ENCODE assay signal across 23 mouse cellular contexts in the genomic region with DNA sequence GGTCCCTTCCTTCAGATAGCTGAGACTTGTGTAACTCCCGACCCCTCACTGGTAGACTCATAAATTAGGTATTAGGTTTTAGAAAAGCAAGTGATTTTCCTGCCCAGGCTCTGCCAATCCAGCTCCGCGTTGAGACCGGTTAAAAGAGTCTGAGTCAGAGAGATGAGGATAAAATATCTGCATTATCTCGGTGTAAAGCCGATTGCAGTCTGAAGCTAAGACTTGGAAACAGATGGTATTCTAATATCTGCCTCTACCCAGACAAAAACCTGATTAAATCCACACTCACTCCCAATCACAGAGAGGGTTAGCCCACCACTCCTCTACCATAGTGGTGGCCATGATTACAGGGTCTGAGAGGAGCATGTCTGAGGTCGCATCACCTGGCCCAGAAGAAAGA.
DNase-seq lines count a peak whose midpoint lies in the region; ATAC-seq lines count a peak whose summit lies in the region.
"Had no signal": no experiment of that assay in that cellular context is flagged by ENCODE, and none has a peak within 500 bp of the region (broad histone marks: within the 10 kb centered on the region; RNA-seq: fewer than 3 reads in every experiment).

No protein-coding gene starts in this region.

- ATAC-seq in forebrain, embryonic 15.5 days (replicated peaks), result no peak
- no peak for ATAC-seq in hindbrain, embryonic 11.5 days (ENCODE audit: low FRiP score)
- no peak for ATAC-seq in hindbrain, embryonic 16.5 days
- ATAC-seq in midbrain, embryonic 14.5 days (ENCODE audit: low FRiP score, low TSS enrichment), result no peak
- ATAC-seq in midbrain, embryonic 13.5 days, result no peak
- ATAC-seq: CD4-positive, CD25-positive, alpha-beta regulatory T cell, adult 4 months; forebrain, postnatal 0 days had no signal

- no peak for DNase-seq in forebrain, embryonic 10.5 days (ENCODE audit: extremely low spot score, low spot score)
- DNase-seq in hindbrain, embryonic 11.5 days (ENCODE audit: low spot score), result no peak
- peak; percentile 37 for DNase-seq in midbrain, embryonic 14.5 days
- DNase-seq in retina, postnatal 1 day, result peak; percentile 71
- no peak for DNase-seq in spleen, adult 12 weeks (ENCODE audit: low spot score)
- DNase-seq: adrenal gland, adult 8-10 months; adrenal gland, postnatal 36 days; B cell, adult 2 months; cerebellum, adult 11 months; cerebellum, adult 8-10 months; cerebellum, postnatal 14 days; embryo, embryonic 11 days; forebrain, postnatal 0 days; gastrocnemius, postnatal 14 days had no signal

- no peaks in the 10 kb centered on the region for H3K27me3 ChIP-seq in forebrain, embryonic 10.5 days (ENCODE audit: poor library complexity, severe bottlenecking)
- no peaks in the 10 kb centered on the region for H3K27me3 ChIP-seq in forebrain, embryonic 15.5 days
- H3K27me3 ChIP-seq in hindbrain, embryonic 11.5 days (ENCODE audit: control insufficient read depth, insufficient read depth, low read length), result no peaks in the 10 kb centered on the region
- no peaks in the 10 kb centered on the region for H3K27me3 ChIP-seq in hindbrain, embryonic 16.5 days (replicated peaks; ENCODE audit: control insufficient read depth, insufficient read depth, low read length)
- no peaks in the 10 kb centered on the region for H3K27me3 ChIP-seq in midbrain, embryonic 14.5 days (ENCODE audit: control insufficient read depth, insufficient read depth, low read length)
- H3K27me3 ChIP-seq in midbrain, embryonic 13.5 days, result no peaks in the 10 kb centered on the region
- H3K27me3 ChIP-seq: embryonic facial prominence, embryonic 12.5 days; forebrain, embryonic 12.5 days; heart, embryonic 12.5 days; hindbrain, embryonic 15.5 days had no signal

- H3K4me2 ChIP-seq in forebrain, embryonic 15.5 days (replicated peaks), result no peak overlapping the region
- no peak overlapping the region for H3K4me2 ChIP-seq in hindbrain, embryonic 11.5 days (replicated peaks; ENCODE audit: low read depth, low read length)
- no peak overlapping the region for H3K4me2 ChIP-seq in hindbrain, embryonic 16.5 days (ENCODE audit: low read length)
- no peak overlapping the region for H3K4me2 ChIP-seq in midbrain, embryonic 14.5 days (ENCODE audit: low read length)
- H3K4me2 ChIP-seq in midbrain, embryonic 13.5 days (replicated peaks), result no peak overlapping the region
- H3K4me2 ChIP-seq: forebrain, embryonic 12.5 days; heart, embryonic 12.5 days; hindbrain, embryonic 15.5 days had no signal

- H3K4me3 ChIP-seq in forebrain, embryonic 10.5 days, result no peak overlapping the region
- H3K4me3 ChIP-seq in forebrain, embryonic 15.5 days, result no peak overlapping the region
- H3K4me3 ChIP-seq in hindbrain, embryonic 11.5 days (ENCODE audit: low read depth, low read length), result no peak overlapping the region
- no peak overlapping the region for H3K4me3 ChIP-seq in hindbrain, embryonic 16.5 days (ENCODE audit: low read length)
- H3K4me3 ChIP-seq in midbrain, embryonic 14.5 days (replicated peaks; ENCODE audit: low read depth, low read length), result no peak overlapping the region
- H3K4me3 ChIP-seq in midbrain, embryonic 13.5 days (replicated peaks), result no peak overlapping the region
- H3K4me3 ChIP-seq: embryonic facial prominence, embryonic 12.5 days; forebrain, embryonic 12.5 days; heart, embryonic 12.5 days; hindbrain, embryonic 15.5 days had no signal

- H3K4me1 ChIP-seq in forebrain, embryonic 10.5 days, result peaks cover 28% of the 10 kb centered on the region
- H3K4me1 ChIP-seq in forebrain, embryonic 15.5 days, result no peaks in the 10 kb centered on the region
- H3K4me1 ChIP-seq in hindbrain, embryonic 11.5 days (replicated peaks; ENCODE audit: control insufficient read depth, insufficient read depth, low read length), result peaks cover 2% of the 10 kb centered on the region; the same call in 1 of the 2 replicates
- no peaks in the 10 kb centered on the region for H3K4me1 ChIP-seq in hindbrain, embryonic 16.5 days (ENCODE audit: control insufficient read depth, insufficient read depth, low read depth, low read length)
- peaks cover 4% of the 10 kb centered on the region; the same call in 1 of the 2 replicates for H3K4me1 ChIP-seq in midbrain, embryonic 14.5 days (ENCODE audit: control insufficient read depth, insufficient read depth, low read length)
- peaks cover 14% of the 10 kb centered on the region for H3K4me1 ChIP-seq in midbrain, embryonic 13.5 days (replicated peaks)

- WGBS in forebrain, embryonic 10.5 days, result 88% methylated on average over 7 of the region's 7 CpGs
- WGBS in forebrain, embryonic 15.5 days, result 73% methylated on average over 7 of the region's 7 CpGs
- WGBS in hindbrain, embryonic 11.5 days, result 82% methylated on average over 7 of the region's 7 CpGs
- 67% methylated on average over 7 of the region's 7 CpGs for WGBS in hindbrain, embryonic 16.5 days
- WGBS in midbrain, embryonic 14.5 days, result 50% methylated on average over 7 of the region's 7 CpGs
- whole genome bisulfite sequencing in midbrain, embryonic 13.5 days, result 60% methylated on average over 7 of the region's 7 CpGs

- no peak overlapping the region for H3K9ac ChIP-seq in forebrain, embryonic 15.5 days (replicated peaks)
- no peak overlapping the region for H3K9ac ChIP-seq in hindbrain, embryonic 11.5 days (ENCODE audit: low read depth, low read length)
- H3K9ac ChIP-seq in hindbrain, embryonic 16.5 days (ENCODE audit: low read depth, low read length), result no peak overlapping the region
- no peak overlapping the region for H3K9ac ChIP-seq in midbrain, embryonic 14.5 days (replicated peaks; ENCODE audit: low read length)
- H3K9ac ChIP-seq in midbrain, embryonic 13.5 days (replicated peaks), result no peak overlapping the region
- H3K9ac ChIP-seq: embryonic facial prominence, embryonic 12.5 days; forebrain, embryonic 12.5 days; forebrain, postnatal 0 days; heart, embryonic 12.5 days; hindbrain, embryonic 15.5 days had no signal

- peak overlapping the region; percentile 53; the same call in 1 of the 2 replicates for H3K27ac ChIP-seq in forebrain, embryonic 10.5 days
- no peak overlapping the region for H3K27ac ChIP-seq in forebrain, embryonic 15.5 days (replicated peaks)
- H3K27ac ChIP-seq in hindbrain, embryonic 11.5 days (ENCODE audit: low read depth, low read length), result 0 out of 2 replicates have a peak overlapping the region, but pooled peaks have one; percentile 7
- no peak overlapping the region for H3K27ac ChIP-seq in hindbrain, embryonic 16.5 days (ENCODE audit: low read depth, low read length)
- no peak overlapping the region; the same call in 1 of the 2 replicates for H3K27ac ChIP-seq in midbrain, embryonic 14.5 days (replicated peaks; ENCODE audit: low read depth, low read length)
- no peak overlapping the region for H3K27ac ChIP-seq in midbrain, embryonic 13.5 days
- H3K27ac ChIP-seq: embryonic facial prominence, embryonic 12.5 days; forebrain, embryonic 12.5 days; hindbrain, embryonic 15.5 days had no signal

- peaks cover 17% of the 10 kb centered on the region; the same call in 1 of the 2 replicates for H3K9me3 ChIP-seq in forebrain, embryonic 10.5 days
- no peaks in the 10 kb centered on the region for H3K9me3 ChIP-seq in forebrain, embryonic 15.5 days
- H3K9me3 ChIP-seq in hindbrain, embryonic 11.5 days (ENCODE audit: control insufficient read depth, low read length), result no peaks in the 10 kb centered on the region
- H3K9me3 ChIP-seq in hindbrain, embryonic 16.5 days (ENCODE audit: control insufficient read depth, low read length), result peaks cover 2% of the 10 kb centered on the region; the same call in 1 of the 2 replicates
- no peaks in the 10 kb centered on the region; the same call in 1 of the 2 replicates for H3K9me3 ChIP-seq in midbrain, embryonic 14.5 days (ENCODE audit: control insufficient read depth, low read length)
- H3K9me3 ChIP-seq in midbrain, embryonic 13.5 days, result no peaks in the 10 kb centered on the region
- H3K9me3 ChIP-seq: embryonic facial prominence, embryonic 12.5 days; forebrain, embryonic 12.5 days; G1E; hindbrain, embryonic 15.5 days had no signal

- H3K36me3 ChIP-seq in forebrain, embryonic 10.5 days (replicated peaks), result no peaks in the 10 kb centered on the region
- no peaks in the 10 kb centered on the region for H3K36me3 ChIP-seq in forebrain, embryonic 15.5 days
- no peaks in the 10 kb centered on the region for H3K36me3 ChIP-seq in hindbrain, embryonic 11.5 days (ENCODE audit: control insufficient read depth, insufficient read depth, low read length)
- no peaks in the 10 kb centered on the region for H3K36me3 ChIP-seq in hindbrain, embryonic 16.5 days (ENCODE audit: control insufficient read depth, insufficient read depth, low read length)
- H3K36me3 ChIP-seq in midbrain, embryonic 14.5 days (ENCODE audit: control insufficient read depth, insufficient read depth, low read length), result no peaks in the 10 kb centered on the region
- no peaks in the 10 kb centered on the region for H3K36me3 ChIP-seq in midbrain, embryonic 13.5 days
- H3K36me3 ChIP-seq: embryonic facial prominence, embryonic 12.5 days; forebrain, embryonic 12.5 days; G1E; heart, embryonic 12.5 days; hindbrain, embryonic 15.5 days had no signal

Comparison
In these comparisons a context has a peak if more than half of its experiments do, and no peak if none do; other contexts are left out.
1. H3K27ac ChIP-seq: peak in forebrain, embryonic 10.5 days (single experiment) and hindbrain, embryonic 11.5 days (single experiment); none in forebrain, embryonic 15.5 days (single experiment), hindbrain, embryonic 16.5 days (single experiment), midbrain, embryonic 14.5 days (single experiment) and midbrain, embryonic 13.5 days (single experiment).
2. DNase-seq: peak in midbrain, embryonic 14.5 days (single experiment) and retina, postnatal 1 day (single experiment); none in forebrain, embryonic 10.5 days (single experiment), hindbrain, embryonic 11.5 days (single experiment) and spleen, adult 12 weeks (single experiment).